Mouse (Mus musculus): ENCODE measurements at regions not wholly inside any gene's neighbourhood (a gene's known extent, or its start where the extent isn't known, plus 50 kb on each side); places are given as distances from the start of the nearest gene placed in this dataset.
A peak's percentile ranks its signal among the peaks of the same experiment; 100 is the strongest.

GRCm38 (mm10) chr14:68973636-68974101 is 320.4 kb downstream of the Synb start:
- peak in 1 of 2 experiments; percentile 28 for DNase-seq

- DNase-seq, result peak; percentile 40 to 67
These were observed 327.3 kb downstream of the Synb start for GRCm38 (mm10) chr14:68966758-68967157.

GRCm38 (mm10) chr14:68954577-68955460 is 339.3 kb downstream of the Synb start:
- no peak for DNase-seq

GRCm38 (mm10) chr14:68945906-68946305 is 348.2 kb downstream of the Synb start:
- no peak for DNase-seq

GRCm38 (mm10) chr14:68945434-68945833 is 348.7 kb downstream of the Synb start:
- DNase-seq, result no peak

- DNase-seq, result no peak
These were observed 352.3 kb downstream of the Synb start for GRCm38 (mm10) chr14:68941759-68942158.

GRCm38 (mm10) chr14:68941132-68941690 is 352.9 kb downstream of the Synb start:
- DNase-seq, result no peak

- DNase-seq, result no peak
These were observed 358.8 kb downstream of the Synb start for GRCm38 (mm10) chr14:68935303-68935662.

GRCm38 (mm10) chr14:68934611-68935302 is 359.3 kb downstream of the Synb start:
- DNase-seq, result peak in 1 of 2 experiments; percentile 4

- DNase-seq, result no peak
These were observed 366.3 kb downstream of the Synb start for GRCm38 (mm10) chr14:68927814-68928213.

- peak; percentile 49 to 68 for DNase-seq
These were observed 371.0 kb downstream of the Synb start for GRCm38 (mm10) chr14:68923054-68923453.

GRCm38 (mm10) chr14:68922035-68922434 is 372.1 kb downstream of the Synb start:
- DNase-seq, result no peak

- no peak for DNase-seq
These were observed 375.5 kb downstream of the Synb start for GRCm38 (mm10) chr14:68918526-68919045.

- no peak for DNase-seq
These were observed 394.2 kb downstream of the Synb start for GRCm38 (mm10) chr14:68899921-68900320.

- no peak for DNase-seq
These were observed 416.9 kb downstream of the Synb start for GRCm38 (mm10) chr14:68877171-68877570.

GRCm38 (mm10) chr14:68861071-68861470 is 433.0 kb downstream of the Synb start:
- no peak for DNase-seq

GRCm38 (mm10) chr14:68857948-68858347 is 436.2 kb downstream of the Synb start:
- no peak for DNase-seq

- no peak for DNase-seq
These were observed 445.6 kb downstream of the Synb start for GRCm38 (mm10) chr14:68848506-68848905.

GRCm38 (mm10) chr14:68847609-68848008 is 446.5 kb downstream of the Synb start:
- DNase-seq, result peak in 1 of 2 experiments; percentile 8

- peak; percentile 19 to 39 for DNase-seq
These were observed 473.9 kb downstream of the Synb start for GRCm38 (mm10) chr14:68820241-68820640.

- no peak for DNase-seq
These were observed 485.1 kb downstream of the Synb start for GRCm38 (mm10) chr14:68808976-68809375.

- no peak for DNase-seq
These were observed 486.2 kb downstream of the Synb start for GRCm38 (mm10) chr14:68807918-68808317.

GRCm38 (mm10) chr14:68806646-68807045 is 487.5 kb downstream of the Synb start:
- DNase-seq, result no peak

All from cerebellum, postnatal 25 days (tissue).